Mouse (Mus musculus): ENCODE results near the gene Cutal. TPM values are rescaled to one million over a fixed set of nuclear protein-coding genes. Genes with fewer than 3 reads are reported as not detected.

The Cutal gene
- polyA plus RNA-seq, 1 experiment from 2014 or later: 0.32 TPM

Other genes with a start within 250 kb of the Cutal start
- gene Gapvd1, start 119.2 kb upstream of the Cutal start, polyA plus RNA-seq (2015; fragmentation: Nextera tagmentation; extraction: Ambion mirVana): 61.2 and 62.7 TPM in 2 replicates
- gene Hspa5, start 102.4 kb upstream of the Cutal start, polyA plus RNA-seq (2015; fragmentation: Nextera tagmentation; extraction: Ambion mirVana): 630 and 742 TPM in 2 replicates
- 26.3 and 26.9 TPM in 2 replicates for gene Rabepk, start 74.5 kb upstream of the Cutal start, polyA plus RNA-seq (2015; fragmentation: Nextera tagmentation; extraction: Ambion mirVana)
- 64.5 and 71.1 TPM in 2 replicates for gene Fbxw2, start 48.1 kb upstream of the Cutal start, polyA plus RNA-seq (2015; fragmentation: Nextera tagmentation; extraction: Ambion mirVana)
- gene Gm34653, start 41.4 kb upstream of the Cutal start, polyA plus RNA-seq (2015; fragmentation: Nextera tagmentation; extraction: Ambion mirVana): not detected in 2 replicates
- gene Psmd5, start 572 bp downstream of the Cutal start, polyA plus RNA-seq (2015; fragmentation: Nextera tagmentation; extraction: Ambion mirVana): 54.0 and 57.4 TPM in 2 replicates
- gene Phf19, start 39.6 kb downstream of the Cutal start, polyA plus RNA-seq (2015; fragmentation: Nextera tagmentation; extraction: Ambion mirVana): 2.1 and 2.6 TPM in 2 replicates
- gene Traf1, start 87.4 kb downstream of the Cutal start, polyA plus RNA-seq (2015; fragmentation: Nextera tagmentation; extraction: Ambion mirVana): 2.7 and 3.3 TPM in 2 replicates
- gene Hc, start 187.0 kb downstream of the Cutal start, polyA plus RNA-seq (2015; fragmentation: Nextera tagmentation; extraction: Ambion mirVana): 0.09 and 0.35 TPM in 2 replicates
- 0.10 and 0.42 TPM in 2 replicates for gene AI182371, start 227.1 kb downstream of the Cutal start, polyA plus RNA-seq (2015; fragmentation: Nextera tagmentation; extraction: Ambion mirVana)
- gene Cntrl, start 235.1 kb downstream of the Cutal start, polyA plus RNA-seq (2015; fragmentation: Nextera tagmentation; extraction: Ambion mirVana): 19.7 and 21.3 TPM in 2 replicates

Data from heart, embryonic 16.5 days (tissue).